Mouse (Mus musculus) intestine, embryonic 14.5 days (tissue): ENCODE data around the gene Vpreb2. TPM values are rescaled to one million over a fixed set of nuclear protein-coding genes. Genes with fewer than 3 reads are reported as not detected.
A peak's percentile ranks its signal among the peaks of the same experiment; 100 is the strongest.
"Not testable (repeated sequence)": the region's sequence is repeated elsewhere in the genome, so short reads cannot be mapped to it uniquely, and the experiment has no call there.

Experiments used
- ATAC-seq: fragments of 200-750 bp; cut with Nextera tagmentation; replicated peaks from 2 replicates; pipeline ENCODE4 v1.8.0; 2017; ENCODE audit warnings: low read depth, moderate number of reproducible peaks, moderate TSS enrichment, moderate library complexity; ENCODE audit not compliant: low FRiP score, low TSS enrichment
- DNase-seq: peaks from one replicate; pipeline ENCODE4 v3.0.0-alpha.2; 2018; ENCODE audit warnings: low spot score
- H3K27ac ChIP-seq: fragments of 300-500 bp; sonication (generic); 2 replicates; pipeline ENCODE4 v1.5.1; 2014; ENCODE audit warnings: low read depth, mild to moderate bottlenecking, control low read depth
- H3K27me3 ChIP-seq: fragments of 300-500 bp; sonication (generic); replicated peaks from 2 replicates; pipeline ENCODE4 v1.6.1; 2014; ENCODE audit warnings: low read length, control low read depth; ENCODE audit not compliant: control insufficient read depth, insufficient read depth
- H3K36me3 ChIP-seq: fragments of 300-500 bp; sonication (generic); 2 replicates; pipeline ENCODE4 v1.6.1; 2014; ENCODE audit warnings: low read length, control low read depth; ENCODE audit not compliant: control insufficient read depth, insufficient read depth
- H3K4me1 ChIP-seq: fragments of 300-500 bp; sonication (generic); replicated peaks from 2 replicates; pipeline ENCODE4 v1.6.1; 2014; ENCODE audit warnings: low read length, control low read depth, mixed read lengths; ENCODE audit not compliant: control insufficient read depth, insufficient read depth
- H3K4me2 ChIP-seq: fragments of 300-500 bp; sonication (generic); 2 replicates; pipeline ENCODE4 v1.6.1; 2014; ENCODE audit warnings: low read length
- H3K4me3 ChIP-seq: fragments of 300-500 bp; sonication (generic); 2 replicates; pipeline ENCODE4 v1.5.1; 2014; ENCODE audit warnings: low read depth, low read length, control low read depth, mixed read lengths
- H3K9ac ChIP-seq: fragments of 300-500 bp; sonication (generic); 2 replicates; pipeline ENCODE4 v1.6.1; 2014; ENCODE audit warnings: mild to moderate bottlenecking, low read length
- H3K9me3 ChIP-seq: fragments of 300-500 bp; sonication (generic); 2 replicates; pipeline ENCODE4 v1.6.1; 2016; ENCODE audit warnings: low read length, control low read depth; ENCODE audit not compliant: control insufficient read depth
- WGBS: fragments of 180-500 bp; shearing (Covaris S2); extraction: QIAGEN DNeasy Blood & Tissue Kit; methylation state at CpG from one replicate; pipeline ENCODE4 v1.1.7; 2014; 5-methylcytosine and 5-hydroxymethylcytosine counted together
- polyA plus RNA-seq: library from polyadenylated mRNA; unstranded; fragments of >200 nt; fragmentation: Nextera tagmentation; extraction: Ambion mirVana; gene quantifications from 2 replicates; pipeline ENCODE4 v1.2.1, GENCODE M21; 2014

The Vpreb2 gene
- polyA plus RNA-seq, 1 experiment from 2014 or later = not detected

GRCm38 (mm10) chr16:17977840-17978239, 2.4 kb upstream of the Vpreb2 start:
- H3K4me3 ChIP-seq, H3K27ac ChIP-seq, DNase-seq, H3K9ac ChIP-seq, H3K27me3 ChIP-seq, H3K4me1 ChIP-seq, ATAC-seq, H3K36me3 ChIP-seq, H3K4me2 ChIP-seq, H3K9me3 ChIP-seq: not testable (repeated sequence)
- 73% methylated on average over 7 of the region's 7 CpGs for WGBS

DNA sequence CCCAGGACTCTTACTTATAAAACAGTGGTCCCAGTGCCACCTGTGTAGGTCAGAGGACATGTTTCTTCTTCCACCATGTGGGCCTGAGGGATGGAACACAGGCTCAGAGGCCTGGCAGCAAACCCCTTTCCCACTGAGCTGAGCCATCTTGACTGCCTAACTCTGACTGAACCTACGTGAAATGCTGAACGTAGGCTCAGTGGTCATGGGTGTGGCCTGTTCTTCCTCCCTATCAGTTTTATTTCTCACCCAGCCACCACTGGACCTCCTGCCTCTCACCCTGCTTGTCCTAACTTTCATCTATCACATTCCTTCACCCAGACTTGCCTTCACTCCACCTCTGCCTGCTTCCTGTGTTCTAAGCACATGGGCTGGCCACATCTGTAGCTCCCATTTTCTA, 3.0 kb downstream of the Vpreb2 start:
- H3K9me3 ChIP-seq = no peaks in the 10 kb centered on the region
- ATAC-seq = no peak
- no peaks in the 10 kb centered on the region for H3K27me3 ChIP-seq
- H3K9ac ChIP-seq = no peak overlapping the region
- no peak overlapping the region for H3K4me2 ChIP-seq
- no peak overlapping the region for H3K4me3 ChIP-seq
- no peaks in the 10 kb centered on the region for H3K4me1 ChIP-seq
- WGBS = 81% methylated on average over 2 of the region's 2 CpGs
- H3K36me3 ChIP-seq = no peaks in the 10 kb centered on the region
- DNase-seq = no peak
- no peak overlapping the region for H3K27ac ChIP-seq

DNA sequence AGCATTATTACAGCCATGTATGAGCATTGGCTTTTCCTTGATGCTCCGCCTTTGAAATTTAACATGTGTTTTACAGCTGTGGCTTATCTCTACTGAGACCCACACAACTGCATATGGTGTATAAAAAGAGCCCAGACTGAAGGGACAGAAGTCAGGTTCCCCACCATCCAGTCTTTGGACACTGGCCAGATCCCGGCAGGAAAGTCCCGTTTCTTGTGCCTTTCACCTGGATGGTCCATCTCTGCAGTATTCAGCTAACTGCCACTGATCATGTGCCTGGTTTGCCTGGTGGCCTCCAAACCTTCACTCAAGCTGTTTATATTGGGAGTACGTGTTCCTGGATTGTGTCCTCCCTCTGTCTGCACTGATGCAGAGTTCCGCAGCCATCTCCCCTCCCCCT, 4.0 kb downstream of the Vpreb2 start:
- H3K27me3 ChIP-seq = no peaks in the 10 kb centered on the region
- no peak for ATAC-seq
- no peak overlapping the region for H3K27ac ChIP-seq

DNA sequence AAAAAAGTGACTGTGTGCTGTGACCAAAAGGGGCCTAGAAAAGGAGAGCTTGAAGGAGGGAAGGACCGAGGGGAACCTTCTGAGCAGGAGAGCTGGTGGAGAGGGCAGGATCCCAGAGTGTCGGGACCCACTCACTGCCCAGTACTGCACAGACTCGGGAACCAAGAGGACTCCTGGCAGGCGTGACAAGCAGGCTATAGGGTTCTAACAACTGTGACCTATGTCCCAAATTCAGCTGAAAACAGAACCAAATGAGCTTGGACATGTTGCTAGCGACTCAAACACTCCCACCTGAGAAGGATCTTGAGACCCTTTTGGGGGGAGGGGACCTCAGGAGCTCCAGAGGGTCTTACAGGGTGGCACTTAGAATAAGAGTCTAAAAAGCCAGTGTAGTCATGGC, 4.8 kb downstream of the Vpreb2 start:
- no peak overlapping the region for H3K4me2 ChIP-seq
- no peak for DNase-seq

More for the DNA sequence above, 4.0 kb downstream of the Vpreb2 start:
- Histone ChIP-seq H3K4me3 (no peak overlapping the region), H3K36me3 (no peaks in the 10 kb centered on the region), H3K9me3 (no peaks in the 10 kb centered on the region), H3K4me2 (no peak overlapping the region), H3K9ac (no peak overlapping the region), H3K4me1 (no peaks in the 10 kb centered on the region)
- DNase-seq = no peak
- WGBS = 39% methylated on average over 5 of the region's 5 CpGs

GRCm38 (mm10) chr16:17986456-17987132, 6.4 kb downstream of the Vpreb2 start:
- no peak overlapping the region for H3K9ac ChIP-seq
- no peak overlapping the region for H3K4me3 ChIP-seq
- no peak overlapping the region for H3K4me2 ChIP-seq
- H3K36me3 ChIP-seq = no peaks in the 10 kb centered on the region
- H3K9me3 ChIP-seq = peaks cover 10% of the 10 kb centered on the region
- H3K27me3 ChIP-seq = no peaks in the 10 kb centered on the region
- 55% methylated on average over 10 of the region's 10 CpGs for WGBS
- ATAC-seq (no peak), DNase-seq (peak; percentile 59)
- H3K27ac ChIP-seq = no peak overlapping the region
- no peaks in the 10 kb centered on the region for H3K4me1 ChIP-seq

More for the DNA sequence above, 4.8 kb downstream of the Vpreb2 start:
- Histone ChIP-seq H3K4me3 (no peak overlapping the region), H3K36me3 (no peaks in the 10 kb centered on the region), H3K9ac (no peak overlapping the region), H3K27ac (no peak overlapping the region), H3K4me1 (no peaks in the 10 kb centered on the region), H3K27me3 (no peaks in the 10 kb centered on the region), H3K9me3 (peaks cover 4% of the 10 kb centered on the region)
- ATAC-seq = no peak
- WGBS = 65% methylated on average over 5 of the region's 5 CpGs

DNA sequence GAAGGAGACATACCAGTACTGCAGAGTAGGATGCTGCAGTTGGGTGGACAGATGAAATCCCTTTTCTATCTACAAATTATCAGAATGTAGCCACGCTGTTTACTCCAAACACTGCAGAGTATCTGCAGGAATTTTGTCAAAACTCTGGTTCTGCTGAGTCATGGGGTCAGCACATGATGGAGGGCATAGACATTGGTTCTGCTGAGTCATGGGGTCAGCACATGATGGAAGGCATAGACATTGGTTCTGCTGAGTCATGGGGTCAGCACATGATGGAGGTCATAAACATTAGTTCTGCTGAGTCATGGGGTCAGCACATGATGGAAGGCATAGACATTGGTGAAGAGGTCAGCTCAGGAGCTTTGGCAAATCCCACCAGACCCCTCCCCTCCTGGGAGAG, 7.5 kb downstream of the Vpreb2 start:
- H3K4me2 ChIP-seq = no peak overlapping the region
- ATAC-seq = no peak
- H3K9ac ChIP-seq = no peak overlapping the region
- 73% methylated on average over 1 of the region's 1 CpGs for WGBS
- no peaks in the 10 kb centered on the region for H3K4me1 ChIP-seq
- DNase-seq = no peak
- H3K9me3 ChIP-seq = peaks cover 13% of the 10 kb centered on the region
- no peak overlapping the region for H3K4me3 ChIP-seq
- no peak overlapping the region for H3K27ac ChIP-seq
- no peaks in the 10 kb centered on the region for H3K27me3 ChIP-seq
- no peaks in the 10 kb centered on the region for H3K36me3 ChIP-seq

GRCm38 (mm10) chr16:17992321-17992720, 12.1 kb downstream of the Vpreb2 start:
- H3K9me3 ChIP-seq = peaks cover 13% of the 10 kb centered on the region
- not testable (repeated sequence) for H3K4me1 ChIP-seq

DNA sequence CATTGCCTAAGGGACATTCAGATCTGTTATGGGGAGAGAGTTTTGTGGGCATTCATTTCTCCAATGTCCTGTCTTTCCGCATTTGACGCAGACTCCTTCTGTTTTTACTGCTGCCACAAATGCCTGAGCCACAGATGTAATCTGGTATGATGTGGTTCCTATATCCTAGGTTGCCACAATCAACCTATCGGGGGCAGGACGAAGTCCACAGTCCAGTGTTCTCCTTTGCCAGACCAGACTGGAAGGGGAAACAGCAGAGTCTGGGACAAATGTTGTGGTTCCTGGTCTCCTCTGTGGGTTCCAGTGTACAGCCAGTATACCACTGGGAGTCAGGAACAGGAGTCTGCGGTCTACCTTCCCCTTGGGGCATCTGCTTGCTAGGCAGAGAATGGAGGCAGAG, 19.4 kb downstream of the Vpreb2 start:
- WGBS = 94% methylated on average over 5 of the region's 5 CpGs
- no peak for ATAC-seq

More at GRCm38 (mm10) chr16:17992321-17992720, 12.1 kb downstream of the Vpreb2 start:
- not testable (repeated sequence) for H3K36me3 ChIP-seq, DNase-seq, H3K4me3 ChIP-seq, H3K9ac ChIP-seq, H3K27me3 ChIP-seq, ATAC-seq, H3K4me2 ChIP-seq, H3K27ac ChIP-seq
- 95% methylated on average over 16 of the region's 16 CpGs for WGBS

GRCm38 (mm10) chr16:18004589-18004988, 24.4 kb downstream of the Vpreb2 start:
- ATAC-seq (no peak), DNase-seq (no peak)
- H3K9ac ChIP-seq = no peak overlapping the region
- H3K4me2 ChIP-seq = no peak overlapping the region
- H3K4me1 ChIP-seq = no peaks in the 10 kb centered on the region
- no peak overlapping the region for H3K27ac ChIP-seq
- H3K9me3 ChIP-seq = no peaks in the 10 kb centered on the region
- no peaks in the 10 kb centered on the region for H3K27me3 ChIP-seq
- no peaks in the 10 kb centered on the region for H3K36me3 ChIP-seq
- 77% methylated on average over 5 of the region's 5 CpGs for WGBS
- no peak overlapping the region for H3K4me3 ChIP-seq

More for the DNA sequence above, 19.4 kb downstream of the Vpreb2 start:
- Histone ChIP-seq H3K36me3 (no peaks in the 10 kb centered on the region), H3K27me3 (no peaks in the 10 kb centered on the region), H3K4me3 (no peak overlapping the region), H3K4me2 (no peak overlapping the region), H3K4me1 (no peaks in the 10 kb centered on the region), H3K9me3 (no peaks in the 10 kb centered on the region), H3K9ac (no peak overlapping the region), H3K27ac (no peak overlapping the region)
- DNase-seq = no peak
